In the genomic region with DNA sequence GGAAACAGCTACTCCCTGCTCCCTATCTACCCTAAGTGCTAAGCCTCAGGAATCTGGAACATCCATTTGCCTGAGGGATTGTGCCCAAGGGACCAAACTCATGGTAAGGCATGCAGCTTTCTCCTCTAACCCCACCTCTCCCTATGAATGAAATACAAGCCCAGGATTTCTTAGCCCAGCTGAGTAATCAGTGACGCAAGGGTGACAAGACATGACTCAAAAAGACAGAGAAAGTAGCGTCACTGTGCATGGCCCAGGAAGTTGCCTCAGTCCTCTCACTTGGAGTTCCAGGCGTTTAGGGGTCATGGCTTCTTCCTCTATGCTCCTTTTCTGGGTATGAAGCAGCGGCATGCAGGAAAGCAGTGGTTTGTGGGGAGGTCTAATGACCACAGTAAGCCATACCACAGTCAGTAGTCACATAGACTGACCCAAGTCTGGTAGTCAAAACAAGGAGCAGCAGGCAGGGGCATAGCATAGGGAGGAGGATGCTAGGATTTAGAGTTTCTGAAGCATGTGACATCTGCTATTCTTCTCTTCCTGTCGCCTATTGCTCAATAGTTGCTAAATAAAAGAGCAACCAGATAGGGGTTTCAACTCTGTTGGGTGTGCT, we compare ENCODE assay signal across 9 mouse cellular contexts.
DNase-seq lines count a peak whose midpoint lies in the region; ATAC-seq and TF ChIP-seq lines count a peak whose summit lies in the region.
"Had no signal": no experiment of that assay in that cellular context is flagged by ENCODE, and none has a peak within 500 bp of the region (broad histone marks: within the 10 kb centered on the region; RNA-seq: fewer than 3 reads in every experiment).

No protein-coding gene starts in this region.

- TF ChIP-seq CTCF in heart, adult 2 months (IDR thresholded peaks at IDR 0.05) = no peak

- WGBS in neural tube, embryonic 11.5 days = 52% methylated on average over 5 of the region's 5 CpGs
- 76% methylated on average over 5 of the region's 5 CpGs for WGBS in neural tube, embryonic 15.5 days
- 37% methylated on average over 5 of the region's 5 CpGs for WGBS in heart, adult 2 months
- 53% methylated on average over 5 of the region's 5 CpGs for WGBS in lung, embryonic 15.5 days

- ATAC-seq in neural tube, embryonic 11.5 days (ENCODE audit: insufficient read depth, low FRiP score, low TSS enrichment) = no peak
- ATAC-seq in neural tube, embryonic 15.5 days (ENCODE audit: low FRiP score) = no peak
- peak; percentile 52 for ATAC-seq in lung, embryonic 15.5 days (ENCODE audit: borderline replicate concordance, extremely low read depth, low FRiP score, low TSS enrichment)
- ATAC-seq: forebrain, embryonic 15.5 days had no signal

- 0 out of 2 replicates have a peak, but pooled peaks have one; percentile 43 for TF ChIP-seq EP300 in heart, adult 2 months (IDR thresholded peaks at IDR 0.05; ENCODE audit: insufficient read depth, low read depth, low read length)

- no peak overlapping the region for H3K27ac ChIP-seq in neural tube, embryonic 11.5 days (ENCODE audit: low read depth, low read length)
- H3K27ac ChIP-seq in neural tube, embryonic 15.5 days (replicated peaks) = no peak overlapping the region
- peak overlapping the region; percentile 33 for H3K27ac ChIP-seq in heart, adult 2 months
- peak overlapping the region; percentile 67 for H3K27ac ChIP-seq in lung, embryonic 15.5 days
- H3K27ac ChIP-seq: forebrain, embryonic 15.5 days had no signal

- H3K79me2 ChIP-seq in heart, adult 2 months (replicated peaks; ENCODE audit: control insufficient read depth, insufficient read depth, low read length) = no peaks in the 10 kb centered on the region

- no peaks in the 10 kb centered on the region for H3K36me3 ChIP-seq in neural tube, embryonic 11.5 days (ENCODE audit: control insufficient read depth, insufficient read depth, low read length)
- H3K36me3 ChIP-seq in neural tube, embryonic 15.5 days = no peaks in the 10 kb centered on the region
- peaks cover 9% of the 10 kb centered on the region for H3K36me3 ChIP-seq in heart, adult 2 months (ENCODE audit: control insufficient read depth, insufficient read depth, low read length)
- H3K36me3 ChIP-seq in lung, embryonic 15.5 days = no peaks in the 10 kb centered on the region
- H3K36me3 ChIP-seq: forebrain, embryonic 15.5 days had no signal

- no peak overlapping the region for H3K9ac ChIP-seq in neural tube, embryonic 11.5 days (ENCODE audit: low read length)
- no peak overlapping the region for H3K9ac ChIP-seq in neural tube, embryonic 15.5 days (replicated peaks)
- no peak overlapping the region for H3K9ac ChIP-seq in heart, adult 2 months (ENCODE audit: low read depth, low read length)
- H3K9ac ChIP-seq in lung, embryonic 15.5 days = no peak overlapping the region
- H3K9ac ChIP-seq: forebrain, embryonic 15.5 days had no signal

- no peaks in the 10 kb centered on the region for H3K9me3 ChIP-seq in neural tube, embryonic 11.5 days (ENCODE audit: control insufficient read depth, low read length)
- no peaks in the 10 kb centered on the region for H3K9me3 ChIP-seq in neural tube, embryonic 15.5 days (replicated peaks)
- H3K9me3 ChIP-seq in lung, embryonic 15.5 days = no peaks in the 10 kb centered on the region
- H3K9me3 ChIP-seq: forebrain, embryonic 15.5 days had no signal

- no peaks in the 10 kb centered on the region for H3K4me1 ChIP-seq in neural tube, embryonic 11.5 days (ENCODE audit: control insufficient read depth, insufficient read depth, low read length)
- no peaks in the 10 kb centered on the region for H3K4me1 ChIP-seq in neural tube, embryonic 15.5 days
- H3K4me1 ChIP-seq in heart, adult 2 months (ENCODE audit: control insufficient read depth, insufficient read depth, low read length) = peaks cover 19% of the 10 kb centered on the region
- H3K4me1 ChIP-seq in lung, embryonic 15.5 days = peaks cover 29% of the 10 kb centered on the region
- H3K4me1 ChIP-seq: forebrain, embryonic 15.5 days had no signal

- no peak overlapping the region for H3K4me2 ChIP-seq in neural tube, embryonic 11.5 days (ENCODE audit: low read depth)
- H3K4me2 ChIP-seq in neural tube, embryonic 15.5 days = no peak overlapping the region
- H3K4me2 ChIP-seq in lung, embryonic 15.5 days = no peak overlapping the region
- H3K4me2 ChIP-seq: forebrain, embryonic 15.5 days had no signal

- peak; percentile 18 for DNase-seq in neural tube, embryonic 11.5 days (ENCODE audit: low spot score)
- DNase-seq in heart, adult 2 months = peak; percentile 43 to 60
- DNase-seq in urinary bladder, adult 18-20 months (ENCODE audit: low spot score in 2 of 2) = no peak
- no peak for DNase-seq in cerebellum, postnatal 36 days
- DNase-seq in thymus, postnatal 4 days = no peak
- DNase-seq: cerebellum, adult 9-10 months had no signal

- H3K4me3 ChIP-seq in neural tube, embryonic 11.5 days (ENCODE audit: low read depth, low read length) = no peak overlapping the region
- no peak overlapping the region for H3K4me3 ChIP-seq in neural tube, embryonic 15.5 days (replicated peaks)
- H3K4me3 ChIP-seq in heart, adult 2 months = no peak overlapping the region
- no peak overlapping the region for H3K4me3 ChIP-seq in lung, embryonic 15.5 days
- H3K4me3 ChIP-seq: forebrain, embryonic 15.5 days had no signal

- TF ChIP-seq POLR2A in heart, adult 2 months (IDR thresholded peaks at IDR 0.05; ENCODE audit: insufficient read depth, low read depth, low read length) = no peak

- intact Hi-C loops in heart, adult 2 months (cut with DNase I) = no loop called here

- H3K27me3 ChIP-seq in neural tube, embryonic 11.5 days (ENCODE audit: control insufficient read depth, insufficient read depth, low read length) = no peaks in the 10 kb centered on the region
- H3K27me3 ChIP-seq in neural tube, embryonic 15.5 days (replicated peaks) = no peaks in the 10 kb centered on the region
- H3K27me3 ChIP-seq in heart, adult 2 months (ENCODE audit: control insufficient read depth, insufficient read depth, low read length) = no peaks in the 10 kb centered on the region
- no peaks in the 10 kb centered on the region for H3K27me3 ChIP-seq in lung, embryonic 15.5 days
- H3K27me3 ChIP-seq: forebrain, embryonic 15.5 days had no signal

Comparison
In these comparisons a context has a peak if more than half of its experiments do, and no peak if none do; other contexts are left out.
1. DNase-seq: peak in neural tube, embryonic 11.5 days (single experiment) and heart, adult 2 months (2 of 2); none in urinary bladder, adult 18-20 months (0 of 2), cerebellum, postnatal 36 days (0 of 2) and thymus, postnatal 4 days (single experiment).
2. H3K27ac ChIP-seq: peak in heart, adult 2 months (single experiment) and lung, embryonic 15.5 days (single experiment); none in neural tube, embryonic 11.5 days (single experiment) and neural tube, embryonic 15.5 days (single experiment).